Comparison of ENCODE assay signal across 8 mouse cellular contexts in the genomic region with DNA sequence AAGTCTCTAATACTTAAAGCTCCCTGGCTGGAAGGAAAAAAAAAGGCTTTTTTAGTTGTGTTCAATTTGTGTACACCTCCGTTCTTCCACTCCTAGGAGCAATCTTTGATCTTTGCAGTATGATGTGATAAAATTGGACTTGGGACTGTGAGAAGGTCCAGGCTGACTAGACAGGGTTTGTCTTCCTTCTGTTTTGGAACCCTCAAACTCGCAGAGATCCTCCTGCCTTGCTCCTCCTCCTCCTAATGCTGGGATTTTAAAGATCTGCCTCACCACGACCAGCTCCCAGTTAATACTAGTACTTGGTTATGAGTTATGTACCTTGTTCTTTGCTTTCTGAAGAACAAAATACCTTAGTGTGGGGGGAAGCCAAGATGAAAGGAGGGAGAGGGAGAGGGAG. TPM values are rescaled to one million over a fixed set of nuclear protein-coding genes. Genes with fewer than 3 reads are reported as not detected.
A peak's percentile ranks its signal among the peaks of the same experiment; 100 is the strongest.
DNase-seq lines count a peak whose midpoint lies in the region; ATAC-seq and TF ChIP-seq lines count a peak whose summit lies in the region.
"Not testable (repeated sequence)": the region's sequence is repeated elsewhere in the genome, so short reads cannot be mapped to it uniquely, and the experiment has no call there.

No protein-coding gene starts in this region.

- H3K4me2 ChIP-seq in embryonic facial prominence, embryonic 11.5 days (ENCODE audit: low read depth, low read length), result peak overlapping the region; percentile 46
- H3K4me2 ChIP-seq in forebrain, embryonic 15.5 days (replicated peaks), result peak overlapping the region; percentile 57
- H3K4me2 ChIP-seq in heart, postnatal 0 days (ENCODE audit: low read depth, low read length), result peak overlapping the region; percentile 72
- H3K4me2 ChIP-seq in limb, embryonic 15.5 days, result peak overlapping the region; percentile 59
- peak overlapping the region; percentile 64 for H3K4me2 ChIP-seq in lung, postnatal 0 days (replicated peaks; ENCODE audit: low read depth, low read length)
- peak overlapping the region; percentile 63 for H3K4me2 ChIP-seq in neural tube, embryonic 12.5 days (replicated peaks)

- not testable (repeated sequence) for TF ChIP-seq POLR2A in kidney, adult 2 months (IDR thresholded peaks at IDR 0.05; ENCODE audit: low read depth, low read length)

- H3K4me1 ChIP-seq in embryonic facial prominence, embryonic 11.5 days (ENCODE audit: control insufficient read depth, insufficient read depth, low read length); heart, postnatal 0 days (ENCODE audit: control insufficient read depth, insufficient read depth); kidney, adult 2 months (ENCODE audit: control insufficient read depth, insufficient read depth, low read length); limb, embryonic 15.5 days; lung, postnatal 0 days (ENCODE audit: insufficient read depth, low read depth, low read length); neural tube, embryonic 12.5 days: not testable (repeated sequence)
- H3K4me1 ChIP-seq in forebrain, embryonic 15.5 days, result peaks cover 12% of the 10 kb centered on the region

- H3K27me3 ChIP-seq in C2C12 (ENCODE audit: control insufficient read depth, insufficient read depth, insufficient read length); embryonic facial prominence, embryonic 11.5 days (ENCODE audit: control insufficient read depth, insufficient read depth, low read length); forebrain, embryonic 15.5 days; heart, postnatal 0 days (ENCODE audit: control insufficient read depth, insufficient read depth, low read length); kidney, adult 2 months (replicated peaks; ENCODE audit: control insufficient read depth, insufficient read depth, low read length); limb, embryonic 15.5 days; lung, postnatal 0 days (replicated peaks; ENCODE audit: insufficient read depth, low read length); neural tube, embryonic 12.5 days (replicated peaks): not testable (repeated sequence)

- not testable (repeated sequence) for H3K79me2 ChIP-seq in C2C12 (ENCODE audit: control insufficient read depth, insufficient read depth)

- not testable (repeated sequence) for ATAC-seq in embryonic facial prominence, embryonic 11.5 days (replicated peaks; ENCODE audit: insufficient number of reproducible peaks, low FRiP score, low TSS enrichment, low read depth); forebrain, embryonic 15.5 days (replicated peaks); heart, postnatal 0 days (ENCODE audit: insufficient read depth, low read depth); limb, embryonic 15.5 days (ENCODE audit: insufficient number of reproducible peaks, low FRiP score, low TSS enrichment, low read depth); lung, postnatal 0 days; neural tube, embryonic 12.5 days (ENCODE audit: low FRiP score, low read depth)

- H3K9me3 ChIP-seq in embryonic facial prominence, embryonic 11.5 days (replicated peaks; ENCODE audit: control insufficient read depth, low read length); forebrain, embryonic 15.5 days; heart, postnatal 0 days (replicated peaks; ENCODE audit: control insufficient read depth, low read length); limb, embryonic 15.5 days; lung, postnatal 0 days (ENCODE audit: low read length); neural tube, embryonic 12.5 days: not testable (repeated sequence)

- not testable (repeated sequence) for DNase-seq in embryonic facial prominence, embryonic 11.5 days (ENCODE audit: low spot score); heart, postnatal 0 days (ENCODE audit: low spot score); lung, postnatal 0 days (ENCODE audit: low spot score)
- peak; percentile 64 for DNase-seq in kidney, adult 2 months

- not testable (repeated sequence) for H3ac ChIP-seq in C2C12 (ENCODE audit: control insufficient read depth, insufficient read length, low read depth)

- H3K36me3 ChIP-seq in C2C12 (ENCODE audit: control insufficient read depth, insufficient read depth); embryonic facial prominence, embryonic 11.5 days (replicated peaks; ENCODE audit: control insufficient read depth, insufficient read depth, low read depth, low read length); forebrain, embryonic 15.5 days; heart, postnatal 0 days (replicated peaks; ENCODE audit: control insufficient read depth, insufficient read depth, low read length); kidney, adult 2 months (ENCODE audit: control insufficient read depth, insufficient read depth, low read length); limb, embryonic 15.5 days; lung, postnatal 0 days (ENCODE audit: insufficient read depth, low read length); neural tube, embryonic 12.5 days: not testable (repeated sequence)

- not testable (repeated sequence) for H3K79me3 ChIP-seq in C2C12 (ENCODE audit: low read depth)

- H3K27ac ChIP-seq in embryonic facial prominence, embryonic 11.5 days (replicated peaks; ENCODE audit: low read depth, low read length); forebrain, embryonic 15.5 days (replicated peaks); heart, postnatal 0 days (ENCODE audit: low read depth); neural tube, embryonic 12.5 days: not testable (repeated sequence)
- H3K27ac ChIP-seq in kidney, adult 2 months (ENCODE audit: insufficient read depth, low read depth, low read length), result peak overlapping the region; percentile 89
- peak overlapping the region; percentile 93; the same call in 1 of the 2 replicates for H3K27ac ChIP-seq in limb, embryonic 15.5 days
- H3K27ac ChIP-seq in lung, postnatal 0 days (ENCODE audit: low read length), result peak overlapping the region; percentile 84

- TF ChIP-seq EP300 in heart, postnatal 0 days (IDR thresholded peaks at IDR 0.05; ENCODE audit: low read depth); lung, postnatal 0 days (IDR thresholded peaks at IDR 0.05): not testable (repeated sequence)

- whole genome bisulfite sequencing in embryonic facial prominence, embryonic 11.5 days, result 30% methylated on average over 3 of the region's 3 CpGs
- WGBS in forebrain, embryonic 15.5 days, result 19% methylated on average over 3 of the region's 3 CpGs
- 49% methylated on average over 3 of the region's 3 CpGs for WGBS in heart, postnatal 0 days
- 10% methylated on average over 3 of the region's 3 CpGs for WGBS in kidney, adult 2 months
- WGBS in limb, embryonic 15.5 days, result 19% methylated on average over 3 of the region's 3 CpGs
- WGBS in lung, postnatal 0 days, result 13% methylated on average over 3 of the region's 3 CpGs
- WGBS in neural tube, embryonic 12.5 days, result 42% methylated on average over 3 of the region's 3 CpGs

- not testable (repeated sequence) for TF ChIP-seq CTCF in C2C12 (IDR thresholded peaks at IDR 0.05; ENCODE audit: control insufficient read depth, insufficient read depth, insufficient read length); heart, postnatal 0 days (IDR thresholded peaks at IDR 0.05; ENCODE audit: low read depth); kidney, adult 2 months (conservative IDR thresholded peaks at IDR 0.05; ENCODE audit: insufficient read depth, insufficient read length, low read depth, low read length); lung, postnatal 0 days (IDR thresholded peaks at IDR 0.05)

- not testable (repeated sequence) for H3K9ac ChIP-seq in embryonic facial prominence, embryonic 11.5 days (replicated peaks; ENCODE audit: low read length); heart, postnatal 0 days (replicated peaks; ENCODE audit: low read depth, low read length); limb, embryonic 15.5 days
- peak overlapping the region; percentile 50; the same call in 1 of the 2 replicates for H3K9ac ChIP-seq in forebrain, embryonic 15.5 days (replicated peaks)
- peak overlapping the region; percentile 39; the same call in 1 of the 2 replicates for H3K9ac ChIP-seq in lung, postnatal 0 days (replicated peaks; ENCODE audit: low read depth)
- H3K9ac ChIP-seq in neural tube, embryonic 12.5 days, result peak overlapping the region; percentile 51; the same call in 1 of the 2 replicates

- H3K4me3 ChIP-seq in C2C12 (ENCODE audit: insufficient read depth, poor library complexity, severe bottlenecking), result peak overlapping the region; percentile 32
- peak overlapping the region; percentile 44; the same call in 1 of the 2 replicates for H3K4me3 ChIP-seq in embryonic facial prominence, embryonic 11.5 days (ENCODE audit: low read depth, low read length)
- H3K4me3 ChIP-seq in forebrain, embryonic 15.5 days, result peak overlapping the region; percentile 50
- peak overlapping the region; percentile 63 for H3K4me3 ChIP-seq in heart, postnatal 0 days (ENCODE audit: low read depth, low read length)
- peak overlapping the region; percentile 34 for H3K4me3 ChIP-seq in kidney, adult 2 months (ENCODE audit: insufficient read depth, low read depth, low read length)
- H3K4me3 ChIP-seq in limb, embryonic 15.5 days, result peak overlapping the region; percentile 52
- H3K4me3 ChIP-seq in lung, postnatal 0 days (ENCODE audit: low read depth, low read length), result peak overlapping the region; percentile 55
- H3K4me3 ChIP-seq in neural tube, embryonic 12.5 days, result peak overlapping the region; percentile 43; the same call in 1 of the 2 replicates

RNA-seq across cellular contexts. Expression of gene Gm49342, which starts 1.2 kb away (rescaled TPM):
- polyA plus RNA-seq in C2C12 (2012; fragmentation: generic; extraction: Trizol), result 27.3 TPM
- not detected in 2 replicates for polyA plus RNA-seq in embryonic facial prominence, embryonic 11.5 days (2014; fragmentation: Nextera tagmentation; extraction: Ambion mirVana)
- polyA plus RNA-seq in forebrain, embryonic 15.5 days (2015; fragmentation: Nextera tagmentation; extraction: Ambion mirVana), result not detected in 2 replicates
- 17.5 TPM in 1 of 2 replicates, not detected in the other for total RNA-seq in heart, postnatal 0 days (2014; rRNA removed; ENCODE audit: low replicate concordance)
- polyA plus RNA-seq in heart, postnatal 0 days (2015; fragmentation: Nextera tagmentation; extraction: Ambion mirVana), result not detected in 2 replicates
- 42.3 and 52.8 TPM in 2 replicates for polyA plus RNA-seq in kidney, adult 2 months (2012; rRNA removed)
- not detected in 2 replicates for polyA plus RNA-seq in limb, embryonic 15.5 days (2015; fragmentation: Nextera tagmentation; extraction: Ambion mirVana)
- polyA plus RNA-seq in lung, postnatal 0 days (2015; fragmentation: Nextera tagmentation; extraction: Ambion mirVana), result not detected in 2 replicates
- polyA plus RNA-seq in neural tube, embryonic 12.5 days (2016; fragmentation: Nextera tagmentation; extraction: Ambion mirVana), result not detected in 2 replicates

RNA-seq across cellular contexts. Expression of gene Pnp2, which starts 10.3 kb away (rescaled TPM):
- 0.29 TPM for polyA plus RNA-seq in C2C12 (2012; fragmentation: generic; extraction: Trizol)
- polyA plus RNA-seq in embryonic facial prominence, embryonic 11.5 days (2014; fragmentation: Nextera tagmentation; extraction: Ambion mirVana), result 0.36 and 0.47 TPM in 2 replicates
- polyA plus RNA-seq in forebrain, embryonic 15.5 days (2015; fragmentation: Nextera tagmentation; extraction: Ambion mirVana), result 0.17 and 0.20 TPM in 2 replicates
- 0.46 TPM in 1 of 2 replicates, not detected in the other for total RNA-seq in heart, postnatal 0 days (2014; rRNA removed; ENCODE audit: low replicate concordance)
- polyA plus RNA-seq in heart, postnatal 0 days (2015; fragmentation: Nextera tagmentation; extraction: Ambion mirVana), result 0.27 TPM in 2 replicates
- polyA plus RNA-seq in kidney, adult 2 months (2012; rRNA removed), result 0.54 and 0.56 TPM in 2 replicates
- 0.31 and 0.54 TPM in 2 replicates for polyA plus RNA-seq in limb, embryonic 15.5 days (2015; fragmentation: Nextera tagmentation; extraction: Ambion mirVana)
- 0.80 and 1.2 TPM in 2 replicates for polyA plus RNA-seq in lung, postnatal 0 days (2015; fragmentation: Nextera tagmentation; extraction: Ambion mirVana)
- 0.28 and 0.29 TPM in 2 replicates for polyA plus RNA-seq in neural tube, embryonic 12.5 days (2016; fragmentation: Nextera tagmentation; extraction: Ambion mirVana)

RNA-seq across cellular contexts. Expression of gene Pnp, which starts 14.6 kb away (rescaled TPM):
- 67.0 TPM for polyA plus RNA-seq in C2C12 (2012; fragmentation: generic; extraction: Trizol)
- 72.0 and 72.8 TPM in 2 replicates for polyA plus RNA-seq in embryonic facial prominence, embryonic 11.5 days (2014; fragmentation: Nextera tagmentation; extraction: Ambion mirVana)
- polyA plus RNA-seq in forebrain, embryonic 15.5 days (2015; fragmentation: Nextera tagmentation; extraction: Ambion mirVana), result 17.0 and 19.8 TPM in 2 replicates
- total RNA-seq in heart, postnatal 0 days (2014; rRNA removed; ENCODE audit: low replicate concordance), result 15.7 and 22.3 TPM in 2 replicates
- polyA plus RNA-seq in heart, postnatal 0 days (2015; fragmentation: Nextera tagmentation; extraction: Ambion mirVana), result 20.5 and 22.2 TPM in 2 replicates
- polyA plus RNA-seq in kidney, adult 2 months (2012; rRNA removed), result 79.2 and 91.3 TPM in 2 replicates
- polyA plus RNA-seq in limb, embryonic 15.5 days (2015; fragmentation: Nextera tagmentation; extraction: Ambion mirVana), result 52.0 and 54.8 TPM in 2 replicates
- 74.6 and 76.8 TPM in 2 replicates for polyA plus RNA-seq in lung, postnatal 0 days (2015; fragmentation: Nextera tagmentation; extraction: Ambion mirVana)
- 38.6 and 39.9 TPM in 2 replicates for polyA plus RNA-seq in neural tube, embryonic 12.5 days (2016; fragmentation: Nextera tagmentation; extraction: Ambion mirVana)

RNA-seq across cellular contexts. Expression of gene Pip4p1, which starts 14.9 kb away (rescaled TPM):
- polyA plus RNA-seq in C2C12 (2012; fragmentation: generic; extraction: Trizol), result 93.6 TPM
- 49.1 and 52.4 TPM in 2 replicates for polyA plus RNA-seq in embryonic facial prominence, embryonic 11.5 days (2014; fragmentation: Nextera tagmentation; extraction: Ambion mirVana)
- 95.1 and 95.3 TPM in 2 replicates for polyA plus RNA-seq in forebrain, embryonic 15.5 days (2015; fragmentation: Nextera tagmentation; extraction: Ambion mirVana)
- total RNA-seq in heart, postnatal 0 days (2014; rRNA removed; ENCODE audit: low replicate concordance), result 16.6 and 39.0 TPM in 2 replicates
- 20.4 and 24.8 TPM in 2 replicates for polyA plus RNA-seq in heart, postnatal 0 days (2015; fragmentation: Nextera tagmentation; extraction: Ambion mirVana)
- polyA plus RNA-seq in kidney, adult 2 months (2012; rRNA removed), result 68.1 and 79.3 TPM in 2 replicates
- 45.3 and 56.0 TPM in 2 replicates for polyA plus RNA-seq in limb, embryonic 15.5 days (2015; fragmentation: Nextera tagmentation; extraction: Ambion mirVana)
- polyA plus RNA-seq in lung, postnatal 0 days (2015; fragmentation: Nextera tagmentation; extraction: Ambion mirVana), result 52.0 and 52.3 TPM in 2 replicates
- 80.0 and 87.1 TPM in 2 replicates for polyA plus RNA-seq in neural tube, embryonic 12.5 days (2016; fragmentation: Nextera tagmentation; extraction: Ambion mirVana)

RNA-seq across cellular contexts. Expression of gene Apex1, which starts 20.8 kb away (rescaled TPM):
- 289 TPM for polyA plus RNA-seq in C2C12 (2012; fragmentation: generic; extraction: Trizol)
- 471 and 486 TPM in 2 replicates for polyA plus RNA-seq in embryonic facial prominence, embryonic 11.5 days (2014; fragmentation: Nextera tagmentation; extraction: Ambion mirVana)
- 286 and 308 TPM in 2 replicates for polyA plus RNA-seq in forebrain, embryonic 15.5 days (2015; fragmentation: Nextera tagmentation; extraction: Ambion mirVana)
- total RNA-seq in heart, postnatal 0 days (2014; rRNA removed; ENCODE audit: low replicate concordance), result 44.3 and 52.7 TPM in 2 replicates
- 70.3 and 77.2 TPM in 2 replicates for polyA plus RNA-seq in heart, postnatal 0 days (2015; fragmentation: Nextera tagmentation; extraction: Ambion mirVana)
- 24.0 and 31.3 TPM in 2 replicates for polyA plus RNA-seq in kidney, adult 2 months (2012; rRNA removed)
- polyA plus RNA-seq in limb, embryonic 15.5 days (2015; fragmentation: Nextera tagmentation; extraction: Ambion mirVana), result 188 TPM in 2 replicates
- 52.4 and 61.2 TPM in 2 replicates for polyA plus RNA-seq in lung, postnatal 0 days (2015; fragmentation: Nextera tagmentation; extraction: Ambion mirVana)
- 272 and 279 TPM in 2 replicates for polyA plus RNA-seq in neural tube, embryonic 12.5 days (2016; fragmentation: Nextera tagmentation; extraction: Ambion mirVana)

Comparison
In these comparisons a context has a peak if more than half of its experiments do, and no peak if none do; other contexts are left out.
1. RNA of gene Gm49342, which starts 1.2 kb away (polyA plus RNA-seq): 42.3 to 52.8 TPM in kidney, adult 2 months and 27.3 TPM in C2C12 (single experiment); not detected in embryonic facial prominence, embryonic 11.5 days, not detected in forebrain, embryonic 15.5 days, not detected in heart, postnatal 0 days, not detected in limb, embryonic 15.5 days, not detected in lung, postnatal 0 days and not detected in neural tube, embryonic 12.5 days; every median in the first group is over 10 times any median in the second.
2. Peak in every context shown above with its lines, with median percentiles within 50 percentile points of each other: H3K4me3 ChIP-seq and H3K4me2 ChIP-seq.